Mouse (Mus musculus) hindbrain, postnatal 0 days (tissue): ENCODE data around the gene Igflr1. TPM values are rescaled to one million over a fixed set of nuclear protein-coding genes. Genes with fewer than 3 reads are reported as not detected.

Experiments
- ATAC-seq: fragments of 200-750 bp; cut with Nextera tagmentation; 2 replicates; pipeline ENCODE4 v1.8.0; 2017; ENCODE audit warnings: mild to moderate bottlenecking, moderate TSS enrichment, moderate library complexity
- DNase-seq: peaks from one replicate; pipeline ENCODE4 v3.0.0-alpha.2; 2015; ENCODE audit warnings: low spot score
- H3K27ac ChIP-seq: fragments of 300-500 bp; sonication (generic); 2 replicates; pipeline ENCODE4 v1.5.1; 2014; ENCODE audit warnings: mild to moderate bottlenecking
- H3K27me3 ChIP-seq: fragments of 300-500 bp; sonication (generic); 2 replicates; pipeline ENCODE4 v1.6.1; 2014; ENCODE audit warnings: low read length, mixed read lengths; ENCODE audit not compliant: insufficient read depth
- H3K36me3 ChIP-seq: fragments of 300-500 bp; sonication (generic); 2 replicates; pipeline ENCODE4 v1.6.1; 2014; ENCODE audit warnings: low read length, mixed read lengths; ENCODE audit not compliant: insufficient read depth
- H3K4me1 ChIP-seq: fragments of 300-500 bp; sonication (generic); 2 replicates; pipeline ENCODE4 v1.6.1; 2014; ENCODE audit warnings: antibody characterized with exemption, low read length, mixed read lengths; ENCODE audit not compliant: insufficient read depth
- H3K4me2 ChIP-seq: fragments of 300-500 bp; sonication (generic); 2 replicates; pipeline ENCODE4 v1.6.1; 2014; ENCODE audit warnings: low read depth, mild to moderate bottlenecking, low read length, moderate library complexity, mixed read lengths
- H3K4me3 ChIP-seq: fragments of 300-500 bp; sonication (generic); 2 replicates; pipeline ENCODE4 v1.5.1; 2014; ENCODE audit warnings: low read length
- H3K9ac ChIP-seq: fragments of 300-500 bp; sonication (generic); replicated peaks from 2 replicates; pipeline ENCODE4 v1.6.1; 2014; ENCODE audit warnings: mild to moderate bottlenecking, low read length, moderate library complexity, mixed read lengths
- H3K9me3 ChIP-seq: fragments of 300-500 bp; sonication (generic); 2 replicates; pipeline ENCODE4 v1.6.1; 2016; ENCODE audit warnings: low read length, mixed read lengths
- CTCF ChIP-seq: IDR thresholded peaks from 2 replicates; pipeline ENCODE4 v1.5.1; 2016; ENCODE audit warnings: antibody characterized with exemption, control low read depth, low read depth
- WGBS: fragments of 180-500 bp; shearing (Covaris S2); extraction: QIAGEN DNeasy Blood & Tissue Kit; methylation state at CpG from one replicate; pipeline ENCODE4 v1.1.7; 2014; 5-methylcytosine and 5-hydroxymethylcytosine counted together
- polyA plus RNA-seq: library from polyadenylated mRNA; unstranded; fragments of >200 nt; fragmentation: Nextera tagmentation; extraction: Ambion mirVana; gene quantifications from 2 replicates; pipeline ENCODE4 v1.2.1, GENCODE M21; 2015
- total RNA-seq: library from RNA; depleted of rRNA; stranded (reverse); fragments of >200 nt; gene quantifications from 2 replicates; pipeline ENCODE4 v1.2.3, GENCODE M21; 2014; rRNA removed

The Igflr1 gene
- total RNA-seq (5.6 TPM in 1 of 2 replicates, not detected in the other), polyA plus RNA-seq (2.6 and 3.4 TPM in 2 replicates)

- TF ChIP-seq CTCF = no peak
- ATAC-seq = no peak
- H3K9ac ChIP-seq = no peak within 1 kb of the TSS
These were observed at the start of gene Igflr1 for GRCm38 (mm10) chr7:30564970-30565571. Igflr1 (plus strand) TSS chr7:30565427.

DNA sequence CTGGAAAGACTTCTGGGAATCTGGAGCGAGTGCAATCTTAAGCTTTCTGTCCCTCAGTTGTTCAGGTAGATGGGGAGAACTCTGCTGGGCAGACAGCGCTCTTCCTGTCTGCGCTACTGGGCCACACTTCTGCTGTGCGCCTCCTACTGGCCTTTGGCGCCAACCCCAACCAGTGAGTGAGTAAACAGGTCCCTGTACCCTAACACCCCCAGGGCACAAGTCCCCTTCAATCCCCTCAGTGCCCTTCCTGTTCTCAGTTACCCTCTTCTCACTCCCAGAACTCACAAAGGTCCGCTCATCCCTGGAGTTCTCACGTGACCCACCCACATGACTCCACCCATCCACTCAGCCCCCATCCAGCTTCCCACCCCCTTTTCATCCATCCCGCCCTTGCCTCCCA lies 46.9 kb upstream of the Igflr1 start:
- Histone ChIP-seq H3K27ac (no peak overlapping the region), H3K27me3 (no peaks in the 10 kb centered on the region), H3K4me1 (0 out of 2 replicates have a peak, but pooled peaks cover 4% of the 10 kb centered on the region), H3K9me3 (no peaks in the 10 kb centered on the region), H3K4me2 (no peak overlapping the region), H3K36me3 (0 out of 2 replicates have a peak, but pooled peaks cover 2% of the 10 kb centered on the region), H3K9ac (no peak overlapping the region), H3K4me3 (no peak overlapping the region)
- no peak for DNase-seq
- no peak for ATAC-seq
- 49% methylated on average over 8 of the region's 8 CpGs for WGBS
- TF ChIP-seq CTCF = 0 out of 2 replicates have a peak, but pooled peaks have one; percentile 10

More at GRCm38 (mm10) chr7:30564970-30565571, at the start of gene Igflr1:
- Histone ChIP-seq H3K4me2 (no peak within 1 kb of the TSS), H3K4me1 (no peaks in the 10 kb centered on the region), H3K36me3 (peaks cover 43% of the 10 kb centered on the region), H3K27me3 (no peaks in the 10 kb centered on the region), H3K9me3 (no peaks in the 10 kb centered on the region), H3K4me3 (no peak within 1 kb of the TSS), H3K27ac (no peak within 1 kb of the TSS)
- no peak for DNase-seq
- whole genome bisulfite sequencing = 94% methylated on average over 12 of the region's 12 CpGs

DNA sequence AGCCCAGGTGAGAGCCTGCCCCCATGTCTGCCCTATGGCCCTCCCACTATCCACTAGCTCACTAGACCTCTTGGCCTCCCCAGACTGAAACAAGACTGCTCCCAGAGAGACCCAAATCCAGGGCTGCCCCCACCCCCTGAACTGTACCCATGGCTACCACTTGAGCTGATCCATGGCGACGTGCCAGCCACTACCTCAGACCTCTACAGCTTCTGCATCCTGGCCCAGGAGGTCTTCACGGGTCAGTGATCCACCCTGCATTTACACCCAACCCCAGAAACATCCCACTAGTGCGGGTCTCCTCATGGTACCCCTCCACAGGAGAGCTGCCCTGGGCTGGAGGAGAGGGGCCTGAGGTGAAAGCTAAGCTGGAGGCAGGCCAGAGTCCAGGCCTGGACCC lies 44.8 kb upstream of the Igflr1 start:
- H3K9ac ChIP-seq = no peak overlapping the region
- H3K36me3 ChIP-seq = peaks cover 16% of the 10 kb centered on the region
- H3K4me3 ChIP-seq = no peak overlapping the region
- H3K4me1 ChIP-seq = 0 out of 2 replicates have a peak, but pooled peaks cover 4% of the 10 kb centered on the region
- H3K9me3 ChIP-seq = no peaks in the 10 kb centered on the region
- DNase-seq = peak; percentile 37
- TF ChIP-seq CTCF = no peak
- no peaks in the 10 kb centered on the region for H3K27me3 ChIP-seq
- peak; percentile 10; the same call in 1 of the 2 replicates for ATAC-seq
- no peak overlapping the region; the same call in 1 of the 2 replicates for H3K27ac ChIP-seq
- WGBS = 44% methylated on average over 4 of the region's 4 CpGs
- H3K4me2 ChIP-seq = no peak overlapping the region

DNA sequence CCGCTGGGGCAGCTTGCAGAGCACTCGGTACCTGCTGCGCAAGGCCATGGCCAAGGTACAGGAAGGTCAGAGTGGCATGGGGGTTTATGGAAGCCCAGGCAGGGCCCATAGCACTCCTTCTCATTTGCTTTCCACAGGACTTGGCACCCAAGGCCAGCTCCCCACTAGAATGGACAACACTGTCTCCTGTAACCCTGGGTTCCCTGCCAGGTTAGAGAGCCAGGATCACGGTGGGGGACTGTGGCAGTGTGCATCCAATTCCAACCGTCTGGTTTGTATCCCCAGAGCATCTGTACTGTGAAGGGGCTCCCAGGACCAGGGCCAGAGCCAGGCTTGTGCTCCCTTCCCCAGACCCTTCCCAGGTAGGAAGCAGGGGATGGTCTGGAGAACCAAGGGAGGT lies 44.4 kb upstream of the Igflr1 start:
- ATAC-seq = no peak

DNA sequence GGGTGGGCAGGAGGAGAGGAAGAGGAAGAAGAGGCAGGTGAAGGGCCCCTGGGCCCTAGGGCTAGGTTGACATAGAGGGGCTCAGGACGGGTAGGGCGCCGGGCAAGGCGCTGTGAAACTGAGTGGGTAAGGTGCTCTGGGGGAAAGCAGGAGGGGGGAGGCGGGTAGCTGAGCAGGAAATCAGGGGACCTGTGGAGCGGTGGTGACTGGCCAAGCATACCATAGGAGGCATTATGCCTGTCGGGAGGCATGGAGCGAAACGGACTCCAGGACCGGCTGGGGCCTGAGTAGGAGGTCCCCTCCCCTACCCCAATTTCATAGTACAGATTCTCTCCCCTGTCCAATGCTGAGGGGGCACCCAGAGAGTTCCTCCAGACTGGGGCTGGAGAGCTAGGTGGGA lies 42.4 kb upstream of the Igflr1 start:
- TF ChIP-seq CTCF = no peak

More for the DNA sequence above, 44.4 kb upstream of the Igflr1 start:
- 40% methylated on average over 5 of the region's 5 CpGs for WGBS
- Histone ChIP-seq H3K4me1 (0 out of 2 replicates have a peak, but pooled peaks cover 4% of the 10 kb centered on the region), H3K36me3 (peaks cover 17% of the 10 kb centered on the region), H3K27me3 (no peaks in the 10 kb centered on the region), H3K9me3 (no peaks in the 10 kb centered on the region), H3K4me2 (no peak overlapping the region), H3K9ac (no peak overlapping the region), H3K4me3 (no peak overlapping the region), H3K27ac (peak overlapping the region; percentile 46; the same call in 1 of the 2 replicates)
- no peak for TF ChIP-seq CTCF
- DNase-seq = no peak

DNA sequence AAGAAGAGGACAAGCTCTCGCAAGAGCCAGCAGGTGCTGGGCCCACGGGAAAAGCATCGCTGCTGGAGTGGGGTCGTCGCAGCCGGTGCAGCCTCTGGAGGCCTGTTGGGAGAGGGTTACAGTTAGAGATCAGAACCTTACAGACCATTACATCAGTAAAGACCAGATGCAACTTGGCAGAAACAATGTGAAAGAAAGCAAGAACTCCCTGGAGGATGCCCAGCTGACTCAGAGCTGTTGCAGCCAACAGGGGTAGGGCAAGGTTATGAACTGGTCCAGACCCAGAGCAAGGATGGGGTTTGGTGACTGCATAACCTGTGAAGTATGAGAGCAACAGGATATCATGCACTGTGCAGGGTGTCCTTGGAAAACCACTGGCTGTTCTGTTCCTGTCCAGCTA lies 40.7 kb upstream of the Igflr1 start:
- H3K27ac ChIP-seq = no peak overlapping the region
- WGBS = 72% methylated on average over 6 of the region's 6 CpGs
- peaks cover 53% of the 10 kb centered on the region for H3K36me3 ChIP-seq
- H3K4me3 ChIP-seq = no peak overlapping the region
- TF ChIP-seq CTCF = no peak
- no peaks in the 10 kb centered on the region for H3K27me3 ChIP-seq
- H3K9me3 ChIP-seq = no peaks in the 10 kb centered on the region
- H3K9ac ChIP-seq = no peak overlapping the region
- DNase-seq (no peak), ATAC-seq (no peak)
- no peak overlapping the region for H3K4me2 ChIP-seq
- H3K4me1 ChIP-seq = 0 out of 2 replicates have a peak, but pooled peaks cover 4% of the 10 kb centered on the region

More for the DNA sequence above, 42.4 kb upstream of the Igflr1 start:
- peaks cover 37% of the 10 kb centered on the region for H3K36me3 ChIP-seq
- H3K9me3 ChIP-seq = no peaks in the 10 kb centered on the region
- ATAC-seq = no peak
- WGBS = 77% methylated on average over 10 of the region's 10 CpGs
- no peak overlapping the region for H3K9ac ChIP-seq
- no peak for DNase-seq
- H3K27ac ChIP-seq = no peak overlapping the region
- no peak overlapping the region for H3K4me2 ChIP-seq
- H3K27me3 ChIP-seq = no peaks in the 10 kb centered on the region
- 0 out of 2 replicates have a peak, but pooled peaks cover 4% of the 10 kb centered on the region for H3K4me1 ChIP-seq
- no peak overlapping the region for H3K4me3 ChIP-seq

GRCm38 (mm10) chr7:30525954-30526353 lies 39.3 kb upstream of the Igflr1 start:
- ATAC-seq = no peak
- H3K27me3 ChIP-seq = no peaks in the 10 kb centered on the region
- H3K4me1 ChIP-seq = no peaks in the 10 kb centered on the region
- no peak for DNase-seq
- no peaks in the 10 kb centered on the region for H3K9me3 ChIP-seq
- no peak overlapping the region for H3K4me3 ChIP-seq
- no peak overlapping the region for H3K9ac ChIP-seq
- TF ChIP-seq CTCF = no peak
- WGBS = 39% methylated on average over 10 of the region's 10 CpGs
- peaks cover 65% of the 10 kb centered on the region for H3K36me3 ChIP-seq
- H3K27ac ChIP-seq = no peak overlapping the region
- H3K4me2 ChIP-seq = no peak overlapping the region
